Mouse (Mus musculus): ENCODE measurements around the gene Sez6l.
A peak's percentile ranks its signal among the peaks of the same experiment; 100 is the strongest.

Gene Sez6l

DNA sequence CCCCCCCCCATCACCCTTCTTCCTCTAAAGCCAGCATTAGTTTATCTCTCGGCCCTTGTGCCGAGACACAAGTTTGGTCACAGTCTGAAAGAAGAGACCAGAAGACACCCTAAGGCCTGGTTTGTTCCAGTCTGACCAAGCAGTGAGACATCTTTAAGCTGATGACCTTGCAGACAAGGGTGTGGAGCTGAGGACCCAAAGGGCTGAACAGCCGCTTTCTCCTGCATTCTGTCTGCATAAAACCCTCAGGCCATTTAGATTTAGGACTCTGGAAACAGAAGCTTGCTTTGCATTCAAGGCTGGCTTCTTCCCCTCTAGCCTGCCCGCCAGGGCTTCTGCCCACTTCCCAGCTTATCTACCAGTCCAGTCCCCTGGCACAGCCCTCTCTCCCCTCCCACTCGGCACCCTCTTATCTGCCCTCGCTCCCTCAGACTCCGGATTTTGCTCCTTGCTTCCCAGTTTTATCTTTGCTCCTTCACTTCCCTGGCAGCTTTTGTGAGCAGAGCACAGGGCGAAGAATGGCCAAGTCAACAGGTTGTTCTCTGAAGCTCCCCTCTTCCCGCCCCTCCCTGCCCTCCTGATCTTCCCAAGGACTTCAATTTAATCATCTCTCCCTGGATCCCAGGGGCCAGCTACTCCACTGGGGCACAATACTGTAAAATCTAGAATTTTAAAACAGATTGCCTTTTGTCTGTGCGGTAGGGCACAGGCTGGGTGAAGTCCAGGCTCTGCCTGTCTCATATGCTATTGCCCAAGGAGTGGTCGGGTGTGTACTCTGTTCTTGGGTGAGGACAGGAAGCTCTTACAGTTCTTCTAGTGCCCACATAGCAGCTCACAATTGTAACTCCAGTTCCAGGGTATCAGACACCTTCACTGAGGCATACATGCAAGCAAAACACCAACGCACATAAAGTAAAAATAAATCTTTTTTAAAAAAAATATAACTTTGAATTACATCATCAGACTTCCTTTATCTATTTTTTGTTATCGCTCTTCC, 77.8 kb downstream of the Sez6l start:
- no peak for DNase-seq (ENCODE audit: extremely low spot score)

DNA sequence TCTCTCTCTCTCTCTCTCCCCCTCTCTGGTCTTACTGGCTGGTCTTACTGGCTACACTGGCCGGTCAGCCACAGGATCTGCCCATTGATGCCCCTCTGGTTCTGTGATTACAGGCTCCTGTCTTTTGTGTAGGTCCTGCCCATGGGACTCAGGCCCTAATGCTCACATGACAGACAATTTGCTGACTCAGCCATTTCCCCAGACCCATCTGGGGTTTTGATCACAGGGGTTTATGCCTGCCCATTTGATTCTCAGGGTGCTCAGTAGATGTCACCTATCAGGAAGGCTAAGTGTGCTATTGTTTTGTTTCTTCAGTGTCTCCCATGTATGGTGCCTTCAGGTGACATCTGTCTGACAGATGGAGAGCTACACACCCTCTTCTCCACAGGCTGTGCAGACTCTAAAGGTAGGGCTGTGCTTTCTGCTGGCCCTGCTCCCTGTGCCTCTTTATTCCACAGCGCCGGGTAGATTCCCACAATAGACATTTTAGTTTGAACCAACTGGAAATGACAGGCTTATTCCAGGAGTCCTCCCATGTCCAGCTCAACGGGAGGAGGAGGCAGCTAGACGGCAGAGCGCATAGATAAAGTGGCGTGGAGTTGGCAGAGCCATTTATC, 80.1 kb downstream of the Sez6l start:
- DNase-seq (ENCODE audit: extremely low spot score): no peak

DNA sequence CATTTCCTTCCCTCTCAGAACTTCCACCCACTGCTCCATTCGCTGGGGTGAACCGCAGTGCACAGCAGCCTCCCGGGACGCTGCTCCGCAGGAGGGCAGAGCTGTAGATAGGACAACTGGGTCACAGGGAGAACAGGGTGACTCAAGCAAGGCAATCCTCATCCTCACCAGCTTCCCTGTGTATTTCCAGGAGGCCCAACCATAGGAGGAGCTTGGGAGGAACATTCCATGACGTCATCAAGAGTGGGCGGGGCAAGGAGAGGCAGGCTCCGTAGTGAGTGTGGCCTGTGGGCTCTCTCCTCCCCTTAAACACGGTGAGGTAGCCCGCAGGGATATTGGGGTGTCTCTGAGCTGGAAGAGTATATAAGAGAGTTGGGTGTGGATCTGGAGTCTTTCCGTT, 83.5 kb downstream of the Sez6l start:
- peak; percentile 67 for DNase-seq (ENCODE audit: extremely low spot score)

DNA sequence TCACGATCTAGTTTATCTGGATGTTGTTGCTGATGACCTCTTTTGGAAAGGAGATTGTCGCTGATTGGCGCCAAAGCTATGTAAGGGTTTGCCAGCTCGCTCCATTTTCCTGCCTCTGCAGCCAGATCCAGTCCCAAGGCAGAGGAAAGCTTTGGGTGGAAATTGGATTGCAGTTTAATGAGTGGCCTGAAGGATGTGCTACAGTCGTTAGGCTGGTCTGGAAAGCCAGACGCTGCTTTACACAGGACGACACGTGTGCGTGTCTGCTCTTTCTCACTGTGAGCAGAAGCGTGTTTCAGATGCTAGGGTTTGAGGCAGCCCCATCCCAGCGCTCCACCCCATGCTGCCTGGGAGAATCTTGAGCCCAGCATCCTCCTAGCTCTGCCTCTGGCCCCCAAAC, 85.5 kb downstream of the Sez6l start:
- no peak for DNase-seq (ENCODE audit: extremely low spot score)

DNA sequence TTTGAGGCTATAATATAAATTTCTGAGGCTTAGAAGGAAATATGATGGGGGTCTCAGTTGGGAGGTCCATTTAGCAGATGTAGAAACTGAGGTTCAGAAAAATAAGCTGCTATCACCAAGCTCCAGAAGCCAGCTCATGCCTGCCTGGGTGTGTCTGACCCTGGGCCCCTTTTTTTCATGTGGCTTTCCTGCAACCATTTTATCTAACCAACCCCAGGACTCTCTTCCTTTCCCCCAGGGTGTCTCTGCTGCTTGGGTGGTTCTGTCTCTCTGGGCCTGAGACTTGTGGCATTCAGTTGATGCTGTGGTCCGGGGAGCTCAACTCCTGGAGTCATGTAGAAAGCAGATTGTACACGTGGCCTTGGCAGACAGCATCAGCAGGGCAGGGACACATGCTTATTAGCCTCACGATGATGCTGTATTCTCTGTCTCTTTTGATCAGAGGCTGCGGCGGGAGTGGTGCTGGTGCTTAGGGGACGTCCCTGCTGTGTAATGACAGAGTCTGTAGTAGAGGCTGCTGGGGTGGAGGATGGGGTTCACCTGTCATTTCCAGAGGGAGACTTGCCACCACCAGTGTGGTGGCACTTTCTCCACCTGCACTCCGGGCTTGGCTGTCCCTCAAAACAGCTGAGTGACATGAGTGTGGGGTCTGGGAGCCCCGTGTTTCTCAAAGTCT, 88.7 kb downstream of the Sez6l start:
- no peak for DNase-seq (ENCODE audit: extremely low spot score)

DNA sequence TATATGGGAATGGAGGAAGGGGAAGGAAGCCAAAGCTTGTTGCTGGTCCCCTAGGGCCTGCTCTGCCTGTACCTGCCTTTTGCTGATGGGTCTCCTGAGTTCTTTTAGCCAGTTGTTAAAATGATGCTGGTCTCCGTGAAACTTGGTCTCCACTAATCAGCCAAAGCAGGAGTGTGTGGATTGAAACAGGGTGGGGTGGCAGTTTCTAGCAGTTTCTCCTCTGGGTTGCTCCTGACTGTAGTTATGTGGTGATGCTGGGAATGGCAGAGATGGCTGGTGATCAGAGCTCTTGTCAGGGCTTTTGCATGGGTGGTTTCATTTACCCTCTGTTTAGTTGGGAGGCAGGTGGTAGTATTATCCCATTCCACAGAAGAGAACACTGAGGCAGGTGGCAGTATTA, 89.5 kb downstream of the Sez6l start:
- no peak for DNase-seq (ENCODE audit: extremely low spot score)

DNA sequence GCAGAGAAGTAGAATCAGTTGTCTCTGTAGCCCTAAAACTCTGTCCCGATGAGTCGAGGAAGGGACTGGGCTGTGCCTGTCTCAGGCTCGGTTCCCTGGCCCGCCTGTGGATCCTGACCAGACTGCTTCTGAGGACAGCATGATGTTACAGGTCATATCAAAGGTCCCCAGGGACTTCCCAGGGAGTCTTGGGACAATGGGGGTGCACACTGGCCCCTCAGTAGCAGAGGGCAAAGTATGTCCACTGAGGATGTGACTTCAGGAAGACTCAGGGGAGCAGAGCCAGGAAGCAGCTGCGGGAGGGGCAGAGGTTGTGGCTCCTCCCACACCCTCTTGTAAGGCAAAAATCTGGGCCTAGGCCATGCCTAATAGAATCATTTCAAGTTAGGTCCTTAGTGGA, 90.6 kb downstream of the Sez6l start:
- no peak for DNase-seq (ENCODE audit: extremely low spot score)

DNA sequence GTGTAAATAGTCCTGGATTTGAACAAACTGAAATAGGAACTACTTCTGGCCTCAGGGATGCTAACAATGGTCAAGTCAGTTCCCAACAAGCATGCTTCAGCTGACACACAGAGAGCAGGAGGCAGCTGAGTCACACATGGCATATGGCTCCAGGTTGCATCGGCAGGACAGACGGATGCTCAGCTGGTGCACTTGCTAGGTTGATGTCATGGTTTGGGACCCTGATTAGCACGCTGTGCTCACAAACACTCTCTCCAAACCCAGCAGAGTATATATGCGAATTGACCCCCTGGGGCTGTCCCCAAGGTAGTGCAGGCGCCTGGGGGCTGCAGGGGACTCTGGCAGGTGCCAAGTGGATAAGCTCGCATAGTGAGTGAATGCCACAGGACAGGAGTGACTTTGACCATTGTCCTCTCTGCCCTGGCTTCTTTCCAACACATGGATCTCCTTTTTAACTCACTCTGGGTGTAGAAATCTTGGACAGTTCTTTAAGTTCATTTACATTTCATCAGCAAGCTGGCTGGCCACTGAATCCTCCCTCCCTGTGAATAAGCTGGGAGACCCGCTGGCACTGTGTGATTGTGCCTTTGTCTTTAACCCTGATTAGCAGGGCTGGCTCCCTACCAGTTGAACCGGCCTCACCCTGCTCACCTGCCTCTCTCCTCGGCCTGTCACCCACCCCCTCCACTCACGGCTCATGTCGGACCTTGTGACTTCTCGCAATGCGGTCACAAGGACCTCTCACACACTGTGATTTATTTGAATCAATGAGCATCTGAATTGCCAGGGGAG, 91.9 kb downstream of the Sez6l start:
- DNase-seq (ENCODE audit: extremely low spot score): no peak

DNA sequence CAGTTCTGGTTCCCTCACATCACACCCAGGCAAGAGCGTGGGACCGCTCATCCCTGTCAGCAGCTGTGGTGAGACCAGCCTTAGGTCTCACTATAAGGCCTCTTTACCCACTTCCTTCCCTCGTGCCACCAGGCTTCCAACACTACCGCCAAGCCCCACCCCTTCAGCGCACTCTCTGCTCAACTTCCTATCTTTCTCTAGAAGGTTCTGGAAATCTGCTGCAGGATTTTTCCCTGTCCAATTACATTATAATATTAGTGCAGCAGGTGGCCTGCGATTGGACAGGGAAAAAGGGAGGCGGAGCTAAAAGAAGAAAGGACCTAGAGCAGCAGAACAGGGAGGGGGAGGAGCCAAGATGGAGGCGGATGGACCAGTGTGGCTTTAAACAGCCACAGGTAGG, 94.0 kb downstream of the Sez6l start:
- no peak for DNase-seq (ENCODE audit: extremely low spot score)

DNA sequence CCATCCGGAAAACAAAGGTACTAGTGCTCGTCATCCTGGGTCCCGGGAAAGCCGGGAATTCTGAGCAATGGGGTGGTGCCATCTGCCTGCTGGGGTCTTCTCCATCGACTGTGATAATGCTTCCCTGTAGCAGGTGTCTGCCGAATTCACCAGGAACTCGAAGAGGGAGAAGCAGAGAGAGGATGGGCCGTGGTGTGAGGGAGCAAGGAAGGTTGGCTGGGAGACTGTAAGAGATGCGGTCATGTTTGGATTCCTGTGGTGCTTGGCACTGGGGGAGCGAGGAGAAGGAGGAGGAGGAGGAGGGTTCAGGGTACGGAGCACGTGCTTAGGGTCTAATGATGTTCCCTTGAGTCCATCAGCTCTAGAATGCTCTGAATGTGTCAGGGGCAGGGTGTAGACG, 94.4 kb downstream of the Sez6l start:
- DNase-seq (ENCODE audit: extremely low spot score): no peak

DNA sequence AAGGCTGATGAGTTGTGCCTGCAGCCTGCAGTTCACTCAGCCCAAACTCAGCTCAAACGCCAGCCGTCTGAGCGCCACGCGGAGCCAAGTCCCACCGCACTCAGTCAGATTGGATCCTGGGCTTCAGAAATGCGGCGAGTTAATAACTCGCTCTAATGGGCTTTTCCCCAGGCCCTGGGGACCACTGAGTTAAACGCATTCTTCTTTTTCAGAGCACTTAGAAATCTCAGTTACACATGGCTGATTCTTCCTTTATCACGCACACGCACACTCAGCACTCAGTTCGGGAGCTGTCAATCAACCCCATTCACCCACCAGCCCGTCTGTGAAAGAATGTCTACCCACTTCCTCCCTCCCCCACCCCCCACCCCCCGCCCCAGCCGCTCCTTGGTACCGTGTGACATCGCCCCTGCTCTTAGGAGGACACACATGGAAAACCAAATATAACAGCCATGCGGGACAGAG, 95.0 kb downstream of the Sez6l start:
- DNase-seq (ENCODE audit: extremely low spot score): no peak

DNA sequence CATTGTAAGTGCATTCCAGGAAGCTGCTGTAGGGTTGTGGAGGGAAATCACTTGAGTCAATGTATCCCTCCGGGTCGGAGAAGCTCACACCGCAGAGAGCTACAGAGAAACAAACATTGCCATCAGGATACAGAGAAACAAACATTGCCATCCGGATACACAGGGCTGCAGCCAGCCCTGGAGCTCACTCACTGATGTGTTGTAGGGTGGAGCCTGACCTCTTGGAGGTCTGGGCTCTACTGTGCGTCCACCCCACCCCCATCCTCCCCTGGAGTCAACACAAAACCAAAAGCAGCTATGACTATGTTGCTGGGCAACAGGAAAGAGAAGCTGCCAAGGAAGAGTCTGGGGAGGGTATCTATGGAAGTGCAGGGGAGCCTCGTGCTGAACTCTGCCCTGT, 103.5 kb downstream of the Sez6l start:
- DNase-seq (ENCODE audit: extremely low spot score): no peak

DNA sequence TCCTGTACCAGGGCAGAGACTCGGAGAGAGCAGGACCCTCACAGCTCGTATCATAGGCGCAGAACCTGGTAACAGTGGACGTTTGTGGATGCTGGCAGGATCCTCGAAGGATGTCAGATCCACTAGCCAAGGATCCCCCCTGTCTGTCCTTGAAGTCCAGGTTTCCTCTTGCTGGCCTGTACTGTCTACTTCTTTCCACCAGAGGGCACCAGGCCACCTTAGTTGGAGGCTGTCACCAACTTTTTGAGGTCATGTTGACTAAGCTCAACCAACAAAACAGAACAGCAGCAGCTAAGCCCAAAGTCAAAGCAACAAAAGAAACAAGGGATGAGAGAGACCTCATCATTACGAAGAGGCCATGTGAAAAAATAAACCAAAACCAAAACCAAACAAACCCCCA, 106.8 kb downstream of the Sez6l start:
- DNase-seq (ENCODE audit: extremely low spot score): peak; percentile 41

DNA sequence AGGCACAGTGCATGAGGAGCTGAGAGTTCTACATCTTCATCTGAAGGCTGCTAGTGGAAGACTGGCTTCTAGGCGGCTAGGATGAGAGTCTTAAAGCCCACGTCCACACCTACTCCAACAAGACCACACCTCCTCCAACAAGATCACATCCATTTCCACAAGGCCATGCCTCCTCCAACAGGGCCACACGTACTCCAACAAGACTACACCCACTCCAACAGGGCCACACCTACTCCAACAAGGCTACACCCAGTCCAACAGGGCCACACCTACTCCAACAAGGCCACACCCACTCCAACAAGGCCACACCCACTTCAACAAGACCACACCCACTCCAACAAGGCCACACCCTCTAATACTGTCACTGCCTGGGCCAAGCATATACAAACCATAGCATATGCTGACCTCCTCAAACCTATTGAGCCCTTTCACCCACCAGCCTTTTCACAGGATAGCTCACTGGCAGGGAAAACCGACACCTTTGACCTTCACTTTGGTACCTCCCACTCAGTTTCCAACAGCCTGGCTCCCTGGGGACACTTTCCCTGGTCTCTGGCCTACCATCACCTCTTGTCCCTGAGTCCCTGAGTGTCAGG, 107.9 kb downstream of the Sez6l start:
- no peak for DNase-seq (ENCODE audit: extremely low spot score)

DNA sequence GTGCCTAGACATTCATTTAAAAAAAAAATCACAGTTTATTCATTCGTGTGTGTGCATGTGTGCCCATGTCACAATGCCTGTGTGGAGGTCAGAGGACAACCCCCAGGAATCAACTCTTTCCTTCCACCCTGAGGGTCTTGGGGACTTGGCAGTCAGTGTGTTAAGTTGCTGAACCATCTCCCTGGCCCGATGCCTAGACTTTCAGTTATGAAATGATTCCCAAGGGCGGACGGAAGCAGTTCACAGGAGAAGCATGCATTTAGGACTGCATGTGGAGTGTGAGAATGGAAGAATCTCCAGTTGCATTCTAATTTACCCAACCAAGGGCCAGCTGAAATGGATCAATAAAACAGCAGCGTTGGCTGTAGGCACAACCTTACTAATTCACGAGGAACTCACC, 110.7 kb downstream of the Sez6l start:
- DNase-seq (ENCODE audit: extremely low spot score): no peak

DNA sequence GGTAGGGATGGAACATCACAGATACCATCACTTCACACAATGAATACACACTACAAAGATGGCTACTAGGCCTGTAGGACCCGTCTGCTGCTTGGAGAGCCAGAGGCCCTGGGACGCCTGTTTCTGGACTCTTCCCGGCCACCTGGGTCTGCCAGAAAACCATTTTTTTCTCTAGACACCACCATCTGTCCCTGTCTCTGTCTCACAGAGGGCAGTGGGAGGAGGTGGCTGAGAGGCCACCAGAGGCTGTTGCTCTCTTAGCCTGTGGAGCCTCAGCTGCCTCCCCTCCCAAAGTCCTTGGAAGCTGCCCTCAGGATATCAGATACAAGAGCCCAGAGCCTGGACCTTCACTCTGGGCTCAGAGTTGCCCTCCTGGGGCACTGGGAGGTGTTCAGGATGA, 117.1 kb downstream of the Sez6l start:
- no peak for DNase-seq (ENCODE audit: extremely low spot score)

DNA sequence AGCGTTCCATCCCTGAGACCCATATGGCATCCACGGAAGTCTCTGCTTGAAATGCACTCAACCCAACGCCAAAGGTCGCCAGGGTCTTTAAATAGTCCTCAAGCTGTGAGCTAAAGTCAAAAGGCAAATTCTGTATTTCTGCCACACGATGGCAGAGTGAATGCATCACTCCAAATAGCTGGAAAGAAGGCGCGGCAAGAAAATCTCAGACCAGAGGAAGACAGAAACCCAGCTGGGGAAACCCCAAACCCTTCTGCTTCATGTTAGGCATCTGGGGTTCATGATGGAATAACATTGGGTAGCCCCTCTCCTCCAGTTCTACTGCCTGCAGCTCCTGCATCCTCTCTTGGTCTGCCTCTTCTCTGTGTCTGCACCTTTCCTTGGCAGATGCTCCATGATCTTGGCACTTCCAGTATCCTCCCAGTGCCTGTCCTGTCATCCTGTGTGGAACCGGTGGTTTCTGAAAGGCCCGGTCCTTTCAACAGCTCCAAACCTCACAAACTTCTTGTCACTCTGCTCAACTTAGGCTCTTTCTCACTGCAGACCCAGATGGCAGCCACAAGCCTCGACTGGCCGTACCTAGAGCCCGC, 121.9 kb downstream of the Sez6l start:
- no peak for DNase-seq (ENCODE audit: extremely low spot score)

DNA sequence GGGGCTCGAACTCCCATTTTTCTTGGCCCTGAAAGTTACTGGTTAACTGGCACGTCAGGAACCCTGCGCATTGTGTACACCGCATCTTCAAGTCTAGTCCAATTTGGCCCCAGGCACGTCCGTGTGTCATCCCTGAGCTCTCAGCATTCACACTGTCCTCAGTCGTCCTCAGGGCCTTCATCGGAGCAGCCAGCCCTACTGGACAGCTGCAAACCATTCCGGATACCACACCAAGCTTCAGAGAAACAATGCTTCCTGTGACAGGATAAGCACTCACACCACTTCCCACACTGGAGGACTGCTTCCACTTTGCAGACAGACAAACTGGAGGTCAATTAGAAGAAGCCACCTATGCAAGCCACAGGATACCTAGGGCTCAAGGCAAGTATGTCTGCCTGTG, 123.9 kb downstream of the Sez6l start:
- no peak for DNase-seq (ENCODE audit: extremely low spot score)

DNA sequence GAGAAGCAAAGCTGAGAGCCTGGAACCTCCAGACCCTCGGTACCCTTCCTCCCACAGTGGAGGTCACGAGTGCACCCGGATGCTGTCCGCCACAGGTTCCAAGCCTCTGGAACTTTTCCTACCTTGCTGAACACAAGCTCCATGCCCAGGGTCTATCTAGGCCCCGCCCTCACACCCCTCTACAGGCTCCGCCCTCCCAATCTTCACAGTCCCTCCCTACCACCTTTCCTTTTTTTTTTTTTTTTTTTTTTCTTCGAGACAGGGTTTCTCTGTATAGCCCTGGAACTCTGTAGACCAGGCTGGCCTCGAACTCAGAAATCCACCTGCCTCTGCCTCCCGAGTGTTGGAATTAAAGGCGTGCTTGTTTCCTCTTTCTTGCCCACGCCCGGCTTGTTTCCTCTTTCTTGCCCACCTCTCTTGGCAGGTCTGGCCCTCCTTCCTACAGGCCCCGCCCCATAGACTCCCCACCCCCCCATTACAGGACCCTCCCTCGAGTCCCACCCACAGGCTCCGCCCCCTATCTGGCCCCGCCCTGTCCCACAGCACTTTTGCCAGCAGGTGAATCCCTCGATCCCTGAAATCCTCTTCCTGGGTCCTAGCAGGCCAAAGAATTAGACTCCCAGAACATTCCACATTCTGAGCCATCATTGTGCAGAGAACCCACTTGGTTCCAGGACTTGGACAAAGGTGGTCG, 128.1 kb downstream of the Sez6l start, which contains the start of gene Gm6588:
TSS of gene Gm6588 (plus strand) at position 680 of the 694 bp plus-strand sequence.
- DNase-seq (ENCODE audit: extremely low spot score): no peak

DNA sequence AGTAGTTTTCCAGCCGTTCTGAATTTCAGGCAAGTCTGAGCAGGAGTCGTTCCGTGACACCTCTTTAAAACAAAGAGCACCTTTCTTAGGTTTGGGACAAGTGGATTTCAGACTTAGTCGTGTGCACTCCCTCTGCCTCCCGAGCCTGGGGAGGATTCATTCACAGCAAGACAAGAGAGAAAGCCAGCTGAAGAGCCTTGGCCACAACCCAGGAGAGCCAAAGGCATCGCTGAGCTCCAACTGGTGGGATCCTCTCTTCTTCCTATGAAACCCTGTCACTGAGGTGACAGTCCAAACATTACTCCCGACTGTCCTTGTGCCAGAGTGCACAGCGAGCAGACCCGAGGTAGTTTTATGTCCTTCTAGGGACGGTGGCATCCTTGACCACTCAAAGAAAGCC, 138.4 kb downstream of the Sez6l start:
- DNase-seq (ENCODE audit: extremely low spot score): no peak
